ENCODE assay signal across 12 mouse cellular contexts in the genomic region with DNA sequence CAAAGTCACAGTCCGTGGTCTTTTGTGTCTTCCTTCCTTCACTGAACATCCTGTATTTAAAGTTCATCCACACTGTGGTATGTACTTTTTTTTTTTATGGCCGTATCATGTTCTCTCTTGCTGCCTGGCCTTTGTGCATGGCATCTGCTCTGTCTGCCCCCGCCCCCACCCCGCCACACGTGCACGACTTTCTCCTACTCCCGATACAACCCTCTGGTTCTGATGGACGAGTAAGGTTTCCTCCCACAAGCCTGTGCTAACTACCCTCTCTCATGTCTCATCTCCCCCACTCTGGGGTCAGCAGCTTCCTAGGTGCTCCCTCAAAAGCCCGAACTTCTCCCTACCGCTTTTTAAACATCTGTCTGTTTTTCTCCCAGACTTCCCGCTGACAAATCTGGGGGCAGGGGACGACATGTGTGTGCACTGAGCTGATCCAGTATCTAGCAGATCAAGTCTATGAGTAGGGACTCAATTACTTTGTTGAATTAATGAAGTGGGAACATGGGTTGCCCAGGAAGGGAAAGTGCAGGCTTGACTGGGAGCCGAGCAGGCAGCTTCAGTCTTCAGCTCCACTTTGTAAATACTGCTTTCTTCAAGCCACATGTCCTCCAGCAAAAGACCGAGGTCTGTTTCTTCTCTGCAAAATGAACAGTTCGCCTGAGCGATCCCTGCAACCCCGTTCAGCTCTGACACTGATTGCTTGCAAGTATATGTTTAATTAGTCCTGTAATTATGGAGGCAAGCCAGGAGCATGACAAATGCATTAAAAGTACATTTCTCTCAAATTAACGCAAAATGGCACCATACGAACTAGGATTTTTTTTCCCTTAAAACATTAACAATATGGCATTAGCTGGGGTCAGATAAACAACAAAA. TPM values are rescaled to one million over a fixed set of nuclear protein-coding genes. Genes with fewer than 3 reads are reported as not detected.
A peak's percentile ranks its signal among the peaks of the same experiment; 100 is the strongest.
DNase-seq lines count a peak whose midpoint lies in the region; ATAC-seq and TF ChIP-seq lines count a peak whose summit lies in the region.
"Had no signal": no experiment of that assay in that cellular context is flagged by ENCODE, and none has a peak within 500 bp of the region (broad histone marks: within the 10 kb centered on the region; RNA-seq: fewer than 3 reads in every experiment).

No protein-coding gene starts in this region.

- WGBS in kidney, embryonic 14.5 days, result 30% methylated on average over 19 of the region's 19 CpGs
- WGBS in embryonic facial prominence, embryonic 13.5 days, result 30% methylated on average over 19 of the region's 19 CpGs
- 36% methylated on average over 19 of the region's 19 CpGs for WGBS in hindbrain, postnatal 0 days
- 29% methylated on average over 19 of the region's 19 CpGs for WGBS in neural tube, embryonic 11.5 days

- no peaks in the 10 kb centered on the region for H3K27me3 ChIP-seq in kidney, embryonic 14.5 days (ENCODE audit: control insufficient read depth, insufficient read depth, low read length)
- no peaks in the 10 kb centered on the region for H3K27me3 ChIP-seq in embryonic facial prominence, embryonic 13.5 days
- no peaks in the 10 kb centered on the region for H3K27me3 ChIP-seq in hindbrain, postnatal 0 days (ENCODE audit: insufficient read depth, low read length)
- H3K27me3 ChIP-seq in neural tube, embryonic 11.5 days (ENCODE audit: control insufficient read depth, insufficient read depth, low read length), result no peaks in the 10 kb centered on the region
- H3K27me3 ChIP-seq: CH12.LX had no signal

- peak overlapping the region; percentile 21; the same call in 1 of the 2 replicates for H3K4me2 ChIP-seq in kidney, embryonic 14.5 days (replicated peaks; ENCODE audit: low read depth, low read length)
- H3K4me2 ChIP-seq in embryonic facial prominence, embryonic 13.5 days, result peak overlapping the region; percentile 51
- H3K4me2 ChIP-seq in hindbrain, postnatal 0 days (ENCODE audit: low read depth, low read length), result peak overlapping the region; percentile 33; the same call in 1 of the 2 replicates
- no peak overlapping the region for H3K4me2 ChIP-seq in neural tube, embryonic 11.5 days (ENCODE audit: low read depth)

- no peaks in the 10 kb centered on the region for H3K36me3 ChIP-seq in kidney, embryonic 14.5 days (ENCODE audit: control insufficient read depth, insufficient read depth, low read length)
- no peaks in the 10 kb centered on the region for H3K36me3 ChIP-seq in embryonic facial prominence, embryonic 13.5 days
- no peaks in the 10 kb centered on the region for H3K36me3 ChIP-seq in hindbrain, postnatal 0 days (ENCODE audit: insufficient read depth, low read length)
- no peaks in the 10 kb centered on the region for H3K36me3 ChIP-seq in neural tube, embryonic 11.5 days (ENCODE audit: control insufficient read depth, insufficient read depth, low read length)

- ATAC-seq in kidney, embryonic 14.5 days (ENCODE audit: low FRiP score, low TSS enrichment), result peak; percentile 83
- no peak for ATAC-seq in embryonic facial prominence, embryonic 13.5 days (ENCODE audit: insufficient number of reproducible peaks, insufficient read depth, low FRiP score, low TSS enrichment, low read depth)
- no peak for ATAC-seq in hindbrain, postnatal 0 days
- no peak for ATAC-seq in neural tube, embryonic 11.5 days (ENCODE audit: insufficient read depth, low FRiP score, low TSS enrichment)
- ATAC-seq: inflammation-experienced regulatory T-cells, adult 6 months had no signal

- no peak overlapping the region for H3K4me3 ChIP-seq in kidney, embryonic 14.5 days (ENCODE audit: low read length)
- peak overlapping the region; percentile 7; the same call in 1 of the 2 replicates for H3K4me3 ChIP-seq in embryonic facial prominence, embryonic 13.5 days
- H3K4me3 ChIP-seq in hindbrain, postnatal 0 days (ENCODE audit: low read length), result no peak overlapping the region
- no peak overlapping the region for H3K4me3 ChIP-seq in neural tube, embryonic 11.5 days (ENCODE audit: low read depth, low read length)

- TF ChIP-seq CTCF in hindbrain, postnatal 0 days (IDR thresholded peaks at IDR 0.05; ENCODE audit: low read depth), result no peak

- no peak for DNase-seq in kidney, adult 11 months
- DNase-seq in hindbrain, postnatal 0 days (ENCODE audit: low spot score), result no peak
- DNase-seq in neural tube, embryonic 11.5 days (ENCODE audit: low spot score), result peak; percentile 20
- DNase-seq in cerebellum, adult 18-20 months, result no peak
- no peak for DNase-seq in cerebellum, postnatal 4 days (ENCODE audit: low spot score in 2 of 2)
- DNase-seq in gastrocnemius, postnatal 4 days (ENCODE audit: low spot score in 2 of 2), result no peak
- DNase-seq: adrenal gland, postnatal 10 days; lung, adult 2 months had no signal

- peak overlapping the region; percentile 79 for H3K27ac ChIP-seq in kidney, embryonic 14.5 days (ENCODE audit: low read depth, low read length)
- H3K27ac ChIP-seq in embryonic facial prominence, embryonic 13.5 days, result peak overlapping the region; percentile 60
- no peak overlapping the region for H3K27ac ChIP-seq in hindbrain, postnatal 0 days
- H3K27ac ChIP-seq in neural tube, embryonic 11.5 days (ENCODE audit: low read depth, low read length), result no peak overlapping the region

- H3K4me1 ChIP-seq in kidney, embryonic 14.5 days (ENCODE audit: control insufficient read depth, insufficient read depth, low read length), result peaks cover 10% of the 10 kb centered on the region; the same call in 1 of the 2 replicates
- H3K4me1 ChIP-seq in embryonic facial prominence, embryonic 13.5 days, result peaks cover 10% of the 10 kb centered on the region
- no peaks in the 10 kb centered on the region for H3K4me1 ChIP-seq in hindbrain, postnatal 0 days (ENCODE audit: insufficient read depth, low read length)
- 0 out of 2 replicates have a peak, but pooled peaks cover 3% of the 10 kb centered on the region for H3K4me1 ChIP-seq in neural tube, embryonic 11.5 days (ENCODE audit: control insufficient read depth, insufficient read depth, low read length)

- H3K9ac ChIP-seq in kidney, embryonic 14.5 days (ENCODE audit: low read depth, low read length), result no peak overlapping the region
- H3K9ac ChIP-seq in embryonic facial prominence, embryonic 13.5 days, result 0 out of 2 replicates have a peak overlapping the region, but pooled peaks have one; percentile 44
- no peak overlapping the region for H3K9ac ChIP-seq in hindbrain, postnatal 0 days (replicated peaks; ENCODE audit: low read length)
- H3K9ac ChIP-seq in neural tube, embryonic 11.5 days (ENCODE audit: low read length), result no peak overlapping the region; the same call in 1 of the 2 replicates

- no peaks in the 10 kb centered on the region for H3K9me3 ChIP-seq in kidney, embryonic 14.5 days (ENCODE audit: control insufficient read depth, low read length)
- H3K9me3 ChIP-seq in embryonic facial prominence, embryonic 13.5 days, result no peaks in the 10 kb centered on the region
- H3K9me3 ChIP-seq in hindbrain, postnatal 0 days (ENCODE audit: low read length), result no peaks in the 10 kb centered on the region
- no peaks in the 10 kb centered on the region for H3K9me3 ChIP-seq in neural tube, embryonic 11.5 days (ENCODE audit: control insufficient read depth, low read length)

RNA-seq across cellular contexts. Expression of a gene that starts 35.4 kb away (rescaled TPM):
- polyA plus RNA-seq in kidney, embryonic 14.5 days (2014; fragmentation: Nextera tagmentation; extraction: Ambion mirVana), result 1,004 and 1,032 TPM in 2 replicates
- 741 and 764 TPM in 2 replicates for polyA plus RNA-seq in embryonic facial prominence, embryonic 13.5 days (2015; fragmentation: Nextera tagmentation; extraction: Ambion mirVana)
- 15.6 and 33.3 TPM in 2 replicates for total RNA-seq in hindbrain, postnatal 0 days (2014; rRNA removed)
- 82.4 and 86.1 TPM in 2 replicates for polyA plus RNA-seq in hindbrain, postnatal 0 days (2015; fragmentation: Nextera tagmentation; extraction: Ambion mirVana)
- polyA plus RNA-seq in neural tube, embryonic 11.5 days (2014; fragmentation: Nextera tagmentation; extraction: Ambion mirVana), result 490 and 561 TPM in 2 replicates
- 100 to 1,000 TPM; 327 to 347 TPM for total RNA-seq in gastrocnemius, postnatal 4 days (2021)
- total RNA-seq: CH12.LX had no signal
- polyA plus RNA-seq: inflammation-experienced regulatory T-cells, adult 6 months had no signal

Comparison
In these comparisons a context has a peak if more than half of its experiments do, and no peak if none do; other contexts are left out.
1. H3K27ac ChIP-seq: peak in kidney, embryonic 14.5 days (single experiment) and embryonic facial prominence, embryonic 13.5 days (single experiment); none in hindbrain, postnatal 0 days (single experiment) and neural tube, embryonic 11.5 days (single experiment).